22 mouse cellular contexts compared by ENCODE assay signal in the genomic region with DNA sequence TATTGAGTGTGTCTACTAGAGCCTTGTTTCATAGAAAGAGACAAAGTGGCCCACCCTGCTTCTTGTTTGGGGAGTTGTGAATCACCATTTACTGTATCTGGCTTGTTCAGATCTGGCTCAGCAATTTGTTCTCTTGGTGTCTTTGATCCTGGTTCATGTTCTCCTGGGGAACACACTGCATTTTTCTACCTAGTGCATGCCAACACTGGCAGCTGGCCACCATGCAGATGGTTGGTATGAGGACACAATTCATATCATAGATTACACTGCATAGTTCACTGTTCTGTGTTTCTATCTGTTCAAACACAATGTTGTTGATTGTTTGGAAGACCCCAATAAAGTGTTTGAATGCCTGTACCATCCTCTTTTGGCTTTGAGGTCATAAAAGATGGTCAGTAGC.
DNase-seq lines count a peak whose midpoint lies in the region; TF ChIP-seq lines count a peak whose summit lies in the region.
"Had no signal": no experiment of that assay in that cellular context is flagged by ENCODE, and none has a peak within 500 bp of the region (broad histone marks: within the 10 kb centered on the region; RNA-seq: fewer than 3 reads in every experiment).

No protein-coding gene starts in this region.

- intact Hi-C loops in left cerebral cortex, postnatal 36 days (cut with DNase I) = no loop called here

- peak overlapping the region; percentile 49; the same call in 1 of the 2 replicates for H3K27ac ChIP-seq in layer of hippocampus, adult 2 months
- H3K27ac ChIP-seq: embryonic facial prominence, embryonic 10.5 days; forebrain, embryonic 15.5 days; hindbrain, embryonic 12.5 days; limb, embryonic 12.5 days; macrophage; midbrain, embryonic 10.5 days; neural tube, embryonic 13.5 days had no signal

- no peak overlapping the region for H3K4me3 ChIP-seq in layer of hippocampus, adult 2 months
- H3K4me3 ChIP-seq: embryonic facial prominence, embryonic 10.5 days; forebrain, embryonic 15.5 days; heart, embryonic 12.5 days; hindbrain, embryonic 12.5 days; limb, embryonic 12.5 days; midbrain, embryonic 10.5 days; myocyte; neural tube, embryonic 13.5 days had no signal

- TF ChIP-seq CTCF in layer of hippocampus, adult 2 months (conservative IDR thresholded peaks at IDR 0.05) = no peak

- DNase-seq in Muller cell, postnatal 12 days (ENCODE audit: inconsistent ontology term) = peak; percentile 36
- peak; percentile 85 for DNase-seq in brain, adult 2 months (ENCODE audit: low read depth, low spot score)
- peak; percentile 78 for DNase-seq in cerebellum, adult 9-10 months
- DNase-seq in layer of hippocampus, adult 2 months (ENCODE audit: low spot score in 2 of 2) = peak; percentile 9 to 35
- no peak for DNase-seq in left cerebral cortex, postnatal 36 days (ENCODE audit: low spot score in 2 of 2)
- DNase-seq in right cerebral cortex, adult 2 months (ENCODE audit: low spot score in 2 of 2) = no peak
- DNase-seq in ovary, postnatal 10 days (ENCODE audit: low spot score) = no peak
- DNase-seq: adrenal gland, postnatal 36 days; B cell, adult 2 months; gastrocnemius, postnatal 10 days; heart, postnatal 14 days; kidney, postnatal 25 days; liver, postnatal 0 days had no signal

Comparison
In these comparisons a context has a peak if more than half of its experiments do, and no peak if none do; other contexts are left out.
1. DNase-seq: peak in Muller cell, postnatal 12 days (single experiment), brain, adult 2 months (single experiment), cerebellum, adult 9-10 months (single experiment) and layer of hippocampus, adult 2 months (2 of 2); none in left cerebral cortex, postnatal 36 days (0 of 2), right cerebral cortex, adult 2 months (0 of 2) and ovary, postnatal 10 days (single experiment).